Mouse (Mus musculus) adrenal gland, postnatal 10 days (tissue): ENCODE results near the gene E130114P18Rik. TPM values are rescaled to one million over a fixed set of nuclear protein-coding genes. Genes with fewer than 3 reads are reported as not detected.

Experiments used
- DNase-seq: peaks from one replicate; pipeline ENCODE4 v3.0.0; 2021; ENCODE audit warnings: mixed read lengths
- total RNA-seq, 2 experiments: library from RNA; stranded (reverse); gene quantifications; 2 replicates each; pipeline ENCODE4 v1.2.3; 2021

E130114P18Rik gene
- total RNA-seq, 2 experiments from 2014 or later: 0.48 to 0.69 TPM

DNA sequence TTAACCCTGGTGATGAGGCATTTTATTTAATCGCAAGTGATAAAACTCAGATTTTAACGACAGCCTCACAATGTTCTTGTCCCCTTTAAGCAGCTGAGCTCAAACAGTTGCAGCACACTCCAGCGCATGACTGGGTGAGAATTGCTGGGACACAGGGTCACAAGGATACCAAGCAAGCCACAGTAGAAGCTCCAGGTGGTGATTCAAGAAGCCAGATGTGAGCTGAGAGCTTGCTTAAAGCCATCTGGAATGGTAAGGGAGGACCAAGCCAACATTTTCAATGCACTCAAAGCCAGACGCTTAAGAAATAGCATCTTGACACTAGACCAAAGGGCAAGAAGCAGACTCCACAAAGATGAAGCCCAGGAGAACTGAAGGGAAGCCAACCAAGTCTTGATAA is 83.9 kb downstream of the E130114P18Rik start:
- no peak for DNase-seq

DNA sequence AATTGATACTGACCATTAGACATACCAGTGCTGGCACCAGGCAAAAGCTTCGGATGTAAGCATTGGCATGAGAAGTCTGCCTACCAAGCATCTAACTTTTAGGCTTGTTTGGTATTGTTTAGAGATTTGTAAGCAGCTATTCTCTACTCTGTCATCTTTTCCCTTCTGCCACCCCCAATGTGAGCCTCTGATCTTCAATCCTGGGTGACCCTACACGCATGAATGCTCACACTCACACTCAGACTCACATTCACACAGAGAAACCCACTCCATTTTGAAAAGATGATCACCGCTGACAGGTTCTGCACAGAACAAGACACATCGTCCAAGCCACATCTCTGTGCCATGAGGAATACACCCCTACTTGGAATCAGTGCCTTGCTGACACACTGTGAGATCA is 84.8 kb downstream of the E130114P18Rik start:
- DNase-seq: no peak

DNA sequence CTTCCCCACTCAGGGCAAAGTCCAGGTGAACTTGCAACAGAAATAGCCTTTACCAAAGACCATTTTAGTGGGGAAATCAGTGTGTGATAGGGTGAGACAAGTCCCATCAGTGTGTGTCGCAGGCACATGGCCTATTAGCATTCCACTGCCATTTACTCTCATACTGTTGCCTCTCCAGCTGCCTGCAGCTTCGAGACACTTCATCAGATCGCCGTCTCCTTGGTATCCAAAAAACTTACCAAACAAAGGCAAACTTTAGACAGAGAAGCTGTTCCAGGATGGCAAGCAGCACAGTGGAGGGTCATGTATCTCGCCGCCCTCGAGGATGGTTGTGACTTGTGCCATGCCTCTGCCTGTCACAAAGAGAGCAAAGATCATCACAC is 87.5 kb downstream of the E130114P18Rik start:
- DNase-seq: no peak

DNA sequence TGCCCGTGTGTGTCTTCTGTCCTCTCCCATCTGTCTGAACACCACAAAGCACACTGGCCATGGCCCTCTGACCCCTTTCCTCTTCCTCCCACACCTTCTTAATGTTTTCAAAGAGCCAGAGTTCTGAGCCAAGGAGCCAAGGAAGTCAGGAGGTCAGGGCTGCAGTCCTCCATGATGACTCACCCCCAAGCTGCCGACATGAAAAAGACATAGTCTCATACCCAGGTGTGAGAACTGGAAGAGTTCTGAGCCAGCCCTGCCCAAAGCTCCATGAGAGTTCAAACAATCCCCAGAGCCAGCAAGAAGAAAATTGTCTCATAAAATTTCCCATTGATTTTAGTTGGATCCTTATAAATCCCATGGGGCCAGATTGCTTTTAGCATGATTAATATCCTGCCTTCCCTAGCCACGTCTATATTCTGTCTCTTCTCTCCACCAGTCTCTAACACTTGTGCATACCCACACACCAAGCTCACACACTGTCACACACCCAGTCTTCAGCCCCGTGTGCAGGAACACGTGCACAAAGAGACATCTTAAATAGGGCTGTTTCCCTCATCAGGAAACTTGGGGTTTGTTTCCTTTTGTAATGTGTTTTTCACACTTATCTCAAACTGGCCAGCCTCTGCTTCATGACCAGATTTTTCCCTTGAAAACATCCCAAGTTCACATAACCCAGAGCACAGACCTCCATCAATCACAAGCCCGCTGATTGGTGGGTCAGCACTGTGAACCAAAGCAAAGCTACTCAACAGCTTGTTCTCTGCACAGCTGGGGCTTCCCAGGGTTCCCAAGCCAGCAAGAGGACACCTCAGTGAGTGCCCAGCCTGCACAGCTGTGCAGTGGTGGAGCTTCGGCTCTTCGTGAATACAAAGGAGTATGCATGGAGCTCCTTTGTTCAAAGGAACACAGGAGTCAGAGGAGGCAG is 88.2 kb downstream of the E130114P18Rik start:
- peak; percentile 25 for DNase-seq

DNA sequence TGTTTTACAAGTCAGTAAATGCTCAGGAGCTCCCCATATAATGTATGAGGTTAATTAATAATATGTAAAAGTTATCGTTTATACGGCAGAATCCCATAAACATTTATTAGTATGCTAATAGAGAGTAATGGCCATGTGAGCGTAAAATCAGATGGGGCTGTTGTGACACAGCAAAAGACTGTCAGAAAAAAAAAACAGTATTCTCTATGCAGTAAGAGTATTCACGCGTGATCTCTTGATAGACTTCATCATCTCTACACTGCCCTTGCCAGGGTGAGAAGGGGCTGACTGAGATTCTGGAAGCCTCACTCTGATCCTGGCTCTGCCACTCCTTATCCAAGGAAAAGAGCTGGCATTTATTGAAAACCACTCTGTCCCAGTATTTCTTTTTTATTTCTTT is 91.9 kb downstream of the E130114P18Rik start:
- DNase-seq: no peak

DNA sequence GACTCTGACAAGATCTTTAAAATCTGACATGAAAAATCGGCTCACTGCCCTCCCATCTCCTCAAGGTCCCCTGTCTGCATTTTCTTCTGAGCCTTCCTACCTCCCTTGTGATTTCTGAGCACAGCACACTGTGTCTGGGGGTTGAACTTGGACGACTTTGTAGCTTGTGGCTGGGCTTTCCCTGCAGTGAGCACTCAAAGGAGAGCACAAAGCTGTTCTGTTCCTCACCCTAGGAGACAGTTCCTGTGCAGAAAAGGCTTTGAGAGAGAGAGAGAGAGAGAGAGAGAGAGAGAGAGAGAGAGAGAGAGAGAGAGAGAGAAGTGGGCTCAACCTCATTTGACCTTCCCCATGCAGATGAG is 101.3 kb downstream of the E130114P18Rik start:
- no peak for DNase-seq

DNA sequence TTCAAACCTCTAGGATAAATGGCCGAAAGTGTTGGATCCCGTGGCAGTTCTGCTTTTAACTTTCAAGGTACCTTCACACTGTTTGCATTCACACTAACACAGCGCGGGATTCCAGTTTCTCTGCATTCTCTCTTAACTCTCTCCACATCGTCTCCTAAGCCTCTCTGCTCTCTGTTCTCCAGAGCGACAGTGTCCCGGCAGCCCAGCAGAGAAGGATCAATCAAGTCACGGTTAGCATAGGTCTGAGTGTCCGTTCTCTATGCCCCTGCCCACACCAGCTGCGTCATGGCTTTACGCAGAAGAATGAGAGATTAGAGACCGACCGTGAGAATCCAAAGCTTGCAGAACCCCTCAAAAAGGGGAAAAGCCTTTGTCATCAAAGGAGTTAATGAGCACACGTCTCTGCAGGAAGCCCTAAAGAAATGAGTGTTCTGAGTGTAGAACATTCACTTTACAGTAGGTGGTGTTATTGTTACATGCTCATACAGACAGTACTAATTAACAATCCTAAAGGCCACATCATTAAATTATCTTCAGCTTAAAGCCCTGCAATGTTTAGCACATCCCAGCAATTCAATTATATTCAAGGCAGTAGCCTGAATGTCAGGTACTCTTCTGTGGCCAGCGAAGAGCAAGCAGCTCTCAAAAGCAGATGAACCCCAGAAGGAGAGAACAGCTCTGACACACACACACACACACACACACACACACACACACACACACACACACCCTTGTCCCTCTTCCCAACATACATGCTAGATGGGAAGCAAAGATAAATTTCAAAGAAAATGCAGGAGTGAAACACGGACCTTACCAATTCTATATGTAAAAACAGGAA is 101.9 kb downstream of the E130114P18Rik start:
- DNase-seq: no peak

DNA sequence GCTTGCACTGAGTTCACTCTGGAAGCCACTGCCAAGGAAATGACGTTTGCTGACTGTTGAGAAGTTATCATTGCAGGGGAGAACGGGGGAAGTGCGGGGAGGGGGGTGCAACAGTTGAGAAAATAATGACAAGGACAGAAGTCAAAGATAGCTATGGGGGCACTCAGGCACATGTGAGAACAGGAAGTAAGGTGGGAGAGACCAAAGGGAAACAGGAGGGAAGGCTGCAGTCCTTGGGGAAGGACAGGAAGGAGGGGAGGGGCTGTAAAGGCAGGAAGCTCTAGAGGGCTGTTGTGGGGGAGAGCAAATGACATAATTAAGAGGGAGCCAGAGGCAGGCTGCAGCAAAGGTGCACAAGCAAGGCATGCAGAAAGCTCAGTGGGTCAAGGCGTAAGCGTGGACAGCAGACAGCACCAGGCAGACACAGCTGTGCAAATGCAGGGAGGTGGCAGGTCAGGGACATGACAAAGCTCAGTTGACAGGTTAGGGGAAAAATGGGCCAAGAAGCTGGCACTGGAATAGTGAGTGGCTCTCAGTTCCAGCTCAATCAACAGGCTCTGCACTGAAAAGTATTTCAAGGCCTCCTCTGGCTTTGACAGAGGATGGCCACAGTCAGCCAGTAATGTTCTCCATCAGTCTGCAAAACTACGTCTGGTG is 103.9 kb downstream of the E130114P18Rik start:
- DNase-seq: peak; percentile 31

DNA sequence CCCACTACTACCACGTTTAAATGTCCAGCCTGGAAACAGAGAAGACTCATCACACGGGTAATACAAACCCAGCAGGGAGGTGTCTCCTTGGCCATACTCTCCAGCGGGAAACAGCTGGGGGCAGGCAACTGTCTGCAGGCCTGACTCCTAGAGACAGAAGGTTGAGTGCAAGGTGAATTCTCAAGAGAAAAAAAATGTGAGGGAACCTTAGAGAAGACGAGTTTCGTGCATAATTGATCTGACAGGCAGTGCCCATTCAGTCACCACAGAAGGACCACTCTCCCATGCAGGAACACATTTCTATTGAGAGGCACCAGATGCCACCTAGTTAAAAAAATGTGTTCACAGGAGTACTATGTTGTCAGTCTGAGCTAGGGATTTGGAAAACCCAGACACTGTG is 105.4 kb downstream of the E130114P18Rik start:
- no peak for DNase-seq

DNA sequence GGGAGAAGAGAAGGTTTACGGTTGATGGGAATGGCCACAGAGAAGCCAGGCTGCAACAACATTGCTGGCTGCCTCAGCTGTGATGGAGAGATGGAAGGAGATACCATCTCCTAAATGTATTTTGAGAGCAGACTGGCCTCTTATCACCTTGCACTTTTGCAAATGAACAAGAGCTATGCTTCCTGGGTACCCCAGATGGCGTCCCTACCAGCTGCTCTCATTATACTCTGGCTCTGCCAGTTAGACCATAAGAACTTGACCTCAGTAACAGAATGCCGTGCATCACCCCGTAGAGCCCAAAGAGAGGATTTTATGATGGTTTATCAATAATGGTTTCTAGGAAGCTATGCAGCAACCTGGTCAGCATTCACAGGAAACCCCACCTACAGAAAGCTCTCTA is 106.0 kb downstream of the E130114P18Rik start:
- no peak for DNase-seq

DNA sequence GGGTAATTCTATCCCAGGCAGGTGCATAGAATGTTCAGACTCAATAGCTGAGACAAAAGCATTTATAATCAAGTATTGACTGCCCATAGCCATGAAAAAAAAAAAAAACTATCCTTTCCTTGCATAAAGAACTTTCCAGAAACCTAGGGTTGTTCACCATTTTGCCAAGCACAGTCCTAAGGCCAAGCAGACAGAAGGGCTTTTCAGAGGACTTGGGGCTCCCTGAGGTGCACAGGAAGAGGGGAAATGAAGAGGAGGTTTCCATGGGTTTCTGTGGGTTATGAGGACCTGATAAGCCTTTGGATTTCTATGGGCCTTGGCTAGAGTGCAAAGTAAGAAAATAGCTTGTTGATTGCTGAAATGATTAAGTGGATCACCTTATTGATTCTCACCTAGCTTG is 107.5 kb downstream of the E130114P18Rik start:
- DNase-seq: no peak

DNA sequence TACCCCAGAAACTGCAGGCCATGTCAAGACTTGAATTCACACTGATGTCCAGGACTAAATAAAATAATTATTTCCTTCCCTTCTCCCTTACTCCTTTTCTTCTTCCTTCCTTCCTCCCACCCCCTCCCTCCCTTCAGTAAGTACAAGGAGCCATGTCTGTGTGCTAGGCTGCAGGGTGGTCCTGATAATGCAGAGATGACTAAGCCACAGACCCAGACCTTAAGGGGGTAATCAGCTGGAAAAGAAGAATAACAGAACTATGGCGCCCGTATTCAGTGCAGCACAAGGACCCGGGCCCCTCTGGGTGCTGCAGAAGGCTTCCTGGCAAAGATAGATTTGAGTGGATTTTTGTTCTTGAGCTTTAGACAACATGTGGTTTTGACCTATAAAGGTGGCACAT is 108.1 kb downstream of the E130114P18Rik start:
- DNase-seq: no peak

DNA sequence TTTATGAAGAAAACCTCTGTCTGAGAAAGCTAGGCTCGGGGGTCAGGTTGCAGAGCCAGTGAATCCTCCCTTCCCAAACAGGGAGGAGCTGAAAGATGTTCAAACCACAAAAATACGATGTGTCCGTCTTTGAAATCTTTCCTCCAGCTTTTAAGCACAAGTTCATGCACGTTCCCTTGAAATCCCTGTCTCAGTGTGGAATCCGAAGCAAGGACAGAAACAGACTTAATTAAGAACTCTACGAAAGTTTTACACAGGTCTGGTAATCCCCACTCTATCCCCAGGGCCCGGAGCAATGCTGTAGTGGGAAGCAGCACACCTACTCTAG is 112.5 kb downstream of the E130114P18Rik start:
- DNase-seq: no peak

DNA sequence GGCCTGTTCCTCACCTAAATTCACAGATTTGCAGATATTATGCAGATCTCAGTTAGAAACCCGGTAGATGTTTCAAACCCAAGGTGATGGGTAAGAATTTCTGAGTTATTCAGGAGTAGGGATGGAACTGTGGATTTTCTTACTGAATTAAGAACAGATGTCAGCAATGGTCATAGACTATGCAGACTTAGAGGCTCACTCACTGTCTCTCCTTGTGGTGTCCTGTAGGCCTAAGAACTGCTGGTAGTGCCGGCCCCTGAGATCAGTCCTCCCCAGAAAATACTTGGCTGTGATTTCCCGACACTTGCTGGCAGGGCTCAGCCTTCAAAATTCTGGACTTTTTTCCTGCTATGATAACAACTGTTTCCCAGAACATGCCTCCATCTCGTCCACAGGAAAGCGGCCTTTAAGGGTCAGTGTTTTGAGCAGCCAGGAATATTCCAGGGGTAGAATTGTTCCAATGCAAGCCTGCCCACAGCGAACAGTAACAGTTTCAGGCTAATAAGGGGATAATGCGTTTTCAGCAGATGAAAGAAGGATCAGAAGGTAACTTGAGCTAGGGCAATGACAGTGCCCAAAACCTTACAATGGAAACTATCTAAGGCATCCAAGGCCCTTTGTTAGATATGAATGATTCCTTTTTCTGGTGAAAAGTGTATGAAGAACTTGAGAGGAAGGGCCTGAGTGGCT is 113.0 kb downstream of the E130114P18Rik start:
- no peak for DNase-seq

DNA sequence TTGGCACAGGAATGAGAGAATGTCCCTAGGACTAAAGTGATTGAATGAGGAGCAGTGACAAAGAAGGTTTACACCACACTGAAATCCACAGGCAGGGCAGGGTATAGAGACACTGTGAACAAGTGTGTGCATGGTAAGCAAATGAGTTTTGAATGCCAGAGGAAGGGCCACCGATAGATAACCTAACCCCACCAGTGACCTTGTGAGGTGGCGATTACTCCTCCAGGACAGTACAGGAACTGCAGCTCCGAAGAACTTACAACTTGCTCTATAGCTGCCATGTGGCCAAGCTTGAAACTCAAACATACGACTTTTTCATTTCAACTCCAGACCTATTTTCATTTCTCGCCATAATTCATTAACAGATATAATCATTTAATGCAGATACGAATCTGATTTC is 114.0 kb downstream of the E130114P18Rik start:
- no peak for DNase-seq

DNA sequence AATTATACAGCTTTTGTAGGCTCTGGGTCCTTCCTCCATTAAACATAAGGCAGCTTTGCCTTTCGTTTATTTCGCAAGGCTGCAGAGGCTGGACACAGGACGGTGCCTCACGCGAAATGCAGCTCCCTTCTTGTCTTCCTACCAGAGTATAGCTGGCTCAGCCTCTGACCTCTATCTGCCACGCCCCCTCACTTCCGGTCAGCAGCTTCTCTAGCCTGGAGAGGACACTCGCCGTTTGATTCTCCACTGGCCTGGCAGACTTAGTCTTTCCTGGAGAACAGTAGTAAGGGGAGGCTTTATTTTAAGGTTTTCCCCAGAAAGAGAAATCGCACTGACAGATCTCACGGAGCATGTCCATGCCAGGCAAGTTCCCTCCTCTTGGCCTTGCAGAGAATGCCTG is 115.0 kb downstream of the E130114P18Rik start:
- DNase-seq: peak; percentile 43

DNA sequence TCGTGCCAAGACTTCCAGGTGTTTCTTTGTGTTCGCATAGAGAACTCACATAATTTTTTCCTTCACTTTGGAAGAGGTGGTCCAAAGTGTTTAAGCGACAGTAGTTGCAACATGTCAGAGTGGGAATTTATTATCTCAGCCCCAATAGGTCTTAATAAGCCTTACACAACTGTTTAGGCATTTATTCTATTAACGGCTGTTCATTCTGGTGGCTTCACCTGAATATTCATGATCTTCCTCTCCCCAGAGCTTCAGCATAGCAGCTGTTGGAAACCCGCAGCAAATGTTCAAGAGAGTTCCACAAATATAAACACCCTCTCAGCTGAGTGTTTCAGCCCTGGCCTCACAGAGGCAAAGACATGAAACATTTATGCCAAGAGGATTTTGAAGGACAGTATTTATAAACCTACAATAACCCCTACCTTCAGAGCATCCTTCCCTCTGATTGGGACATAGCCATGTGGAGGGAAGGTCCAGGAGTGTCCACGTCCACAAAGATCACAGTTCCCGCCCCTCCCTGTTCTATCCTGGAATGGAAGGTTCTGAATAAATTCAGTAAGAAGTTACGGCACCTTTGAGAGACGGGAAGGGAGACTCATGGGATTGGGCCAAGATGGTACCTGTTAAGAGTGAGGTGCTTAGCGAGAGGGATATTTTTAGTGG is 116.1 kb downstream of the E130114P18Rik start:
- no peak for DNase-seq

DNA sequence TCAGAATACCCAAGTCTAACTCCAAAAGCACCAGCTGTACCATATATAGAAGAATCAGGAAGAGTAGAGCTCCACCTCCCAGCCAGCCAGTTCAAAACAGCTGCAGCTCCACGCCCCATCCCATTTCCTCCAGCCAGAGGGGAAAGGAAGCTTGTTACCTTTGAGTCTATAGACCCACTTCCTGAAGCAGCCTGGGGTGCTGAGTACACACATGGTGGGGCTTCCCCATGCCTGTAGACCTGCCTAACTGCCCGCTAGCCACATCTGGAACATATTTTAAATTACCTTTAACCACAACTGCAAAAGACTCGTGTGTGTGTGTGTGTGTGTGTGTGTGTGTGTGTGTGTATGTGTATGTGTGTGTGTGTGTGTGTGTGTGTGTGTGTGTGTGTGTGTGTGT is 120.3 kb downstream of the E130114P18Rik start:
- DNase-seq: no peak

DNA sequence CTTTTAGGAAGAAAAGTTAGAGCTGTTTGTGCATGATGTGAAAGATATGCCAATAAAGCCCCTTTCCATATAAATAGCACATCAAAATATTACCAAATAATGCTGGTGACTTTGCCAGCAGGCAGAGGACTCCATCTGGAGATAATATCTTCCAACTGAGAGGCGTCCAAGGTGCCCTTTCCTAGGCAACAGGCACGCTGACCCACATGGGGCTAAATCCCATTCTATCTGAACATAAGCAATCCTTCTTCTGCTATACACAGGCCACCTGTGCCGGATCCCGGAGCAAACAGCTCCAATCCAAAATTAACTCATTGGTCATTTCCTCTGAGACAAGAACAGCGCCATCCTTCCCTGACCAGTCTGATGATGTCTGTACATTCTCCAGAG is 128.3 kb downstream of the E130114P18Rik start:
- no peak for DNase-seq

DNA sequence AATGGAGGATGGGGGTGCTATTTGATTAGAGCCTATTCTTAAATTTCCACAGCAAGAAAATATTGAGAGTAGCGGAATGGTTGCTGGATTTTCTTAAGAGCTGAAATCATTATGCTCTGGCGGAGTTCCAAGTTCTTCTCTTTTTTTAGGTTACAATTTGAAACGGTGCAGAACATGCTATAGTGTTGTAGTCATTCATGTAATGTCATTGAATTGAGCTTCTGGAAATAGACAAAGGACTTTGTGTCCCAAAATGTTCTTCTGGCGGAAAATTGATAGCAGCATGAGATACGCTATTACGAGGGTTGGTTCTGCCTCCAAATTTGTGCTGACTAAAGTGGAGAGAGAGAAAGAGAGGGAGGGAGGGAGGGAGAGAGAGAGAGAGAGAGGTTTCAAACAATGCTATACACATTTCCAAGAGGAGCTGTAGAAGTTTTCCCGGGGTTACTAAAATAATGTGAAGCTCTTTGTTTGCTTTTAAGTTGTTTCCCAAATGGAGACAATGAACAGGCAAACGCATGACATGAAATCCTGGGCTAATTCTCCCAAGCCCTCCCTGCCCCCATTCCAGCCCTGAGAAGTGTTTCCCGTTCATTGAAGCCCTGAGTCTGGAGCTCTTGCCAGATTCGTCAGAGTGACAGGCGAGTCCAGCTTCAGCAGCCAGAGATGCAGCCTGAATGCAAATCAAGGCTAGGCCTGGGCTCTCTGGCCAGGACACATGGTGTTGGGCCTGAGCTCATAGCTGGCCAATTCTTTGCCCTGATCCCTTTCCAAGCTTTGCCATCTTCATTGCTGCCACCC is 128.9 kb downstream of the E130114P18Rik start:
- peak; percentile 26 for DNase-seq

DNA sequence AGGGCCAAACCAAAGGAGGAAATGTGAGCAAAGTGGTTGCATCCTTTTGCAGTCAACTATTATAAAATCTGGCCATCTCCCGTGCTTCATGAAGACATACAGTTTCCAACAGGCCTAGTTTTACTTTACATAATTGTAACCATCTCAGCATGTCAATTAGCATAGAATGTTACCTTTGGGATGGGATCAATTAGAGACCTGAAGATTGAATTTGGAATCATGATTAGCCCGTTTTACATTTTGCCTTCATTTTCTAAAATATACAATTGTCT is 129.5 kb downstream of the E130114P18Rik start:
- no peak for DNase-seq
